Mouse (Mus musculus) neural tube, embryonic 13.5 days (tissue): ENCODE results near the gene Trappc11. TPM values are rescaled to one million over a fixed set of nuclear protein-coding genes. Genes with fewer than 3 reads are reported as not detected.

ENCODE experiments used
- ATAC-seq: fragments of 200-750 bp; cut with Nextera tagmentation; 2 replicates; pipeline ENCODE4 v1.8.0; 2017; ENCODE audit warnings: low read depth, mild to moderate bottlenecking, moderate TSS enrichment, moderate library complexity
- H3K27ac ChIP-seq: fragments of 300-500 bp; sonication (generic); replicated peaks from 2 replicates; pipeline ENCODE4 v1.5.1; 2015; ENCODE audit warnings: moderate library complexity, mild to moderate bottlenecking, inconsistent platforms
- H3K27me3 ChIP-seq: fragments of 300-500 bp; sonication (generic); 2 replicates; pipeline ENCODE4 v1.6.1; 2015; ENCODE audit warnings: mild to moderate bottlenecking, inconsistent platforms
- H3K36me3 ChIP-seq: fragments of 300-500 bp; sonication (generic); 2 replicates; pipeline ENCODE4 v1.6.1; 2015; ENCODE audit warnings: mild to moderate bottlenecking, inconsistent platforms
- H3K4me1 ChIP-seq: fragments of 300-500 bp; sonication (generic); replicated peaks from 2 replicates; pipeline ENCODE4 v1.6.1; 2015; ENCODE audit warnings: inconsistent platforms
- H3K4me2 ChIP-seq: fragments of 300-500 bp; sonication (generic); 2 replicates; pipeline ENCODE4 v1.6.1; 2015; ENCODE audit warnings: inconsistent platforms, mild to moderate bottlenecking, moderate library complexity
- H3K4me3 ChIP-seq: fragments of 300-500 bp; sonication (generic); 2 replicates; pipeline ENCODE4 v1.5.1; 2015; ENCODE audit warnings: mild to moderate bottlenecking, inconsistent platforms
- H3K9ac ChIP-seq: fragments of 300-500 bp; sonication (generic); 2 replicates; pipeline ENCODE4 v1.6.1; 2015; ENCODE audit warnings: moderate library complexity, mild to moderate bottlenecking, inconsistent platforms
- H3K9me3 ChIP-seq: fragments of 300-500 bp; sonication (generic); 2 replicates; pipeline ENCODE4 v1.6.1; 2016; ENCODE audit warnings: inconsistent platforms
- WGBS: fragments of 180-500 bp; shearing (Covaris S2); methylation state at CpG from one replicate; pipeline ENCODE4 v1.1.7; 2015; 5-methylcytosine and 5-hydroxymethylcytosine counted together
- polyA plus RNA-seq: library from polyadenylated mRNA; unstranded; fragments of >200 nt; fragmentation: Nextera tagmentation; extraction: Ambion mirVana; gene quantifications from 2 replicates; pipeline ENCODE4 v1.2.1, GENCODE M21; 2015

Gene Trappc11
- polyA plus RNA-seq, result 40.7 and 43.1 TPM in 2 replicates

DNA sequence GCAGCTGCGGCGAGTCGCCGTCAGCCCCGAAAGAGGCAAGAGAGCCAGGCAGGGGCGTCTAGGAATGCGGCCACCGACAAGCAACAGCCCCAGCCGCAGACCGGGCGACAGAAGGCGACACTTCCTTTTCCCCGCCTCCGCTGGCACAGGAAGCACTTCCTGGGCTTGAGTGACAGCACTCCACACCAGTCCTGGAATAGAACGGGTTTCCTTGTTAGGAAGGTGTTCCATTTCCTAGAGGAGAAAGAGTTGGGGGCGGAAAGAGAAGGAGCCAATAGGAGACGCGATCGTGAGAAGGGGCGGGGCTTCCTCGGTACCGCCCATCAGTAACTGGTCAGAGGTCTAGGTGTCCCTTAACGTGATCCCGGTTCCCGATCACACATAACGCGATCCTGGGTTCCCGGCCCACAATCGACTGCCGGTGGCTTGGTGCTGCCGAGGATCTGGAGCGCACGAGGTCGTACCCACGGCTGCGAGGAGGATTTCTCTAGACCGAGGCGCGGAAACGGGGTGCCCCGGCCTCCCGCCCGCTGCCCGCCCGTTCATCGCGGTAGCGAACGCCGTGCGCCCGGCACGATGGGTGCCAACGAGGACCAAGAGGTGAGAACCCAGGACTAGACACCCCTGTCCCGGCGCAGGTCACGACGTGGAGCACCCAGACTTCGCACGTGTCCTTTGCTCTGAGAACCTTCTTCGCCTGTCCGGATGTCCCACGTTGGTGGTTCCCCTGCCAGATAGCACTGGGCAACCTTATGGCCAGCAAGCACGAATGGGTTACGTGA lies at the start of gene Trappc11, which contains the start of gene Rwdd4a:
Gene Trappc11, minus strand, starts transcription at position 127 of the 782 bp plus-strand sequence.
Gene Rwdd4a, plus strand, starts transcription at position 321 of the 782 bp plus-strand sequence.
- peak within 1 kb of the TSS; percentile 86 for H3K4me2 ChIP-seq
- H3K27ac ChIP-seq, result peak within 1 kb of the TSS; percentile 84
- peaks cover 26% of the 10 kb centered on the region for H3K36me3 ChIP-seq
- H3K9ac ChIP-seq, result peak within 1 kb of the TSS; percentile 91
- peaks cover 39% of the 10 kb centered on the region for H3K4me1 ChIP-seq
- H3K4me3 ChIP-seq, result peak within 1 kb of the TSS; percentile 81
- peak; percentile 100 for ATAC-seq
- under 1% methylated on average over 65 of the region's 65 CpGs for WGBS
- H3K27me3 ChIP-seq, result no peaks in the 10 kb centered on the region
- H3K9me3 ChIP-seq, result no peaks in the 10 kb centered on the region

DNA sequence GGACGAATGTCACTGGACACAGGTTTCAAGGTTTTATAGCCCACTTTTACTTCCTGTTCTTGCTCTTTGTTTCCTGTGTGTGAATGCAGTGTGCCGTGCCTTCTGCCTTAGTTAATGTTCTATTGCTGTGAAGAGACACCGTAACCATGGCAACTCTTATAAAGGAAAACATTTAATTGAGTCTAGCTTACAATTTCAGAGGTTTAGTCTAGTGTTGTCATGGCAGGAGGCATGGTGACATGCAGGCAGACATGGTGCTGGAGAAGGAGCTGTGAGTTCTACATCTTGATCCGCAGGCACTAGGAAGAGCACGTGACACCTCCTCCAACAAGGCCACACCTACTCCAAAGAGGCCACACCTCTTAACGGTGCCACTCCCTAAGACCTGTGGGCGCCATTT lies 48.2 kb upstream of the Trappc11 start:
- no peak overlapping the region for H3K4me2 ChIP-seq
- 70% methylated on average over 7 of the region's 7 CpGs for WGBS
- H3K9me3 ChIP-seq, result 0 out of 2 replicates have a peak, but pooled peaks cover 1% of the 10 kb centered on the region
- no peak overlapping the region for H3K4me3 ChIP-seq
- H3K4me1 ChIP-seq, result no peaks in the 10 kb centered on the region
- no peaks in the 10 kb centered on the region for H3K27me3 ChIP-seq
- H3K27ac ChIP-seq, result no peak overlapping the region
- no peaks in the 10 kb centered on the region for H3K36me3 ChIP-seq
- H3K9ac ChIP-seq, result no peak overlapping the region
- no peak for ATAC-seq

DNA sequence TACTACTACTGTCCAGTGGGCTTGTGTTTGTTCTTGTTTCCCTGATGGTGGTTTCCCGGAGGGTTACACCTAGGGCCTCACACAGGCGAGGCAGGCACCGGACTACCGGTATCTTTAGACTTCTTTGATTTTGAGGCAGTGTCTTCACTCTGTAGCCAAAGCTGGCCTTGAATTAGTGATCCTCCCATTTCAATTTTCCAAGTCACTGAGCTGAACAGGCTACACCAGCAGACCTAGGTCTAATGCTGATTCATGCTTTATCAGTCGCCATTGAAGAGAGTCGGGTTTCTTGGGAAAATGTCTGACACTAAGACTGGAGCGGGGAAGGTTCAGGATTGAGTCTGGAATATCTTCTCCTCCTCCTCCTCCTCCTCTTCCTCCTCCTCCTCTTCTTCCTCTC lies 40.2 kb upstream of the Trappc11 start:
- H3K27me3 ChIP-seq, result no peaks in the 10 kb centered on the region
- no peak overlapping the region for H3K4me2 ChIP-seq
- H3K27ac ChIP-seq, result no peak overlapping the region
- H3K9ac ChIP-seq, result no peak overlapping the region
- 90% methylated on average over 7 of the region's 7 CpGs for WGBS
- no peak overlapping the region for H3K4me3 ChIP-seq
- H3K9me3 ChIP-seq, result peaks cover 8% of the 10 kb centered on the region; the same call in 1 of the 2 replicates
- no peaks in the 10 kb centered on the region for H3K4me1 ChIP-seq
- no peak for ATAC-seq
- H3K36me3 ChIP-seq, result no peaks in the 10 kb centered on the region

DNA sequence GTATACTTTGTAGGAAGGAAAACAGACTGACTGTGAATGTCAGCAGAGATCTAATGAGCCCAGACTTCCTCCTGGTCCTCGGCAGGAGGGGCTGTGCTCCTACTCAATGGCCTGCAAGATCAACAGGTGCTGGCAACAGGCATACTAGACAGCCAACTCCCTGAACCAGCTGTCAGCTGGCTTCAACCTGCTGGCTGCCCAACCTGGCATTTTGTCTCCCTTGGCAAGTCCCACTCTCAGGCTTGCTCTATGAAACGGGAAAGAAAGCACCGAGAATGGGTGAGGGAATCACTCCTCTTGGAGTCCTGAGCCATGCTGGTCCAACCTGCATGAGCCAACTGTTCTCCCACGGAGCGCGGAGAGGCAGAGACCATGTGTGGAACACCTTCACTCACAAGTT lies 36.9 kb upstream of the Trappc11 start:
- no peaks in the 10 kb centered on the region for H3K27me3 ChIP-seq
- H3K4me1 ChIP-seq, result no peaks in the 10 kb centered on the region
- H3K27ac ChIP-seq, result no peak overlapping the region
- no peaks in the 10 kb centered on the region for H3K9me3 ChIP-seq
- no peak overlapping the region for H3K9ac ChIP-seq
- ATAC-seq, result no peak
- H3K36me3 ChIP-seq, result no peaks in the 10 kb centered on the region
- H3K4me2 ChIP-seq, result no peak overlapping the region
- WGBS, result 90% methylated on average over 6 of the region's 6 CpGs
- no peak overlapping the region for H3K4me3 ChIP-seq

DNA sequence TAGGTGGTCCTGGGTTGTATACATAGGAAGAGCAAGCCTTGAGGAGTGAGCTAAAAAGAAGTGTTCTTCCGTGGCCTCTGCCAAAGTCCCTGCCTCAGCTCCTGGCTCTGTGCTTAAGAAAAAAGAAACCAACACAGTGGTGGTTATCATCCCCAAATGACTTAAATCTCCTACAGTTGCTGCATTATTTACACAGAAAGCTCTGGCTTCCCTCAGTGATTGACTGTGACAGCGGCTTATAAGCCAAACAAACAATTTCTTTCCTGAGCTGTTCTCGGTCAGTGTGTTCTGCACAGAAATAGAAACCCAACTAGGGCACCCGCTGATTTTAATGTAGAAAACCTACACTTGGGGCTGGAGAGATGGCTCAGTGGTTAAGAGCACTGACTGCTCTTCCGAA lies 34.8 kb upstream of the Trappc11 start:
- H3K4me2 ChIP-seq, result no peak overlapping the region
- WGBS, result 85% methylated on average over 5 of the region's 5 CpGs
- H3K27ac ChIP-seq, result no peak overlapping the region
- no peak overlapping the region for H3K9ac ChIP-seq
- H3K4me1 ChIP-seq, result no peaks in the 10 kb centered on the region
- H3K4me3 ChIP-seq, result no peak overlapping the region
- no peaks in the 10 kb centered on the region for H3K9me3 ChIP-seq
- no peaks in the 10 kb centered on the region for H3K27me3 ChIP-seq
- H3K36me3 ChIP-seq, result no peaks in the 10 kb centered on the region
- ATAC-seq, result no peak

DNA sequence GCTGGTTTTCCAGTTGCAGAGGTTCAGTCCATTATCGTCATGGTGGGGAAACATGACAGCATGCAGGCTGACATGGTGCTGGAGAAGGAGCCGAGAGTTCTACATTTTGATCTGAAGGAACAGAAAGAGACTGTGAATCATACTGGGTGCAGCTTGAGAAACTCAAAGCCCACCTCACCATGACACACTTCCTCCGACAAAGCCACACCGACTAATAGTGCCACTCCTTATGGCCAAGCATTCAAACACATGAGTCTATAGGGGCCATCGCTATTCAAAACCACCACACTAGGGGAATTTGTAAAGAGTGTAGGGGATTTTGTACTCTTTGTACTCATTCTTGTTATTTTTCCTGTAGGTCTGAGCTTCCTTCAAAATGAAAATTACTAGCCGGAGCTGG lies 33.3 kb upstream of the Trappc11 start:
- Histone ChIP-seq H3K36me3 (no peaks in the 10 kb centered on the region), H3K27ac (no peak overlapping the region), H3K9ac (no peak overlapping the region), H3K4me3 (no peak overlapping the region), H3K9me3 (no peaks in the 10 kb centered on the region), H3K4me1 (no peaks in the 10 kb centered on the region), H3K4me2 (no peak overlapping the region), H3K27me3 (no peaks in the 10 kb centered on the region)
- ATAC-seq, result no peak
- 94% methylated on average over 6 of the region's 6 CpGs for WGBS

DNA sequence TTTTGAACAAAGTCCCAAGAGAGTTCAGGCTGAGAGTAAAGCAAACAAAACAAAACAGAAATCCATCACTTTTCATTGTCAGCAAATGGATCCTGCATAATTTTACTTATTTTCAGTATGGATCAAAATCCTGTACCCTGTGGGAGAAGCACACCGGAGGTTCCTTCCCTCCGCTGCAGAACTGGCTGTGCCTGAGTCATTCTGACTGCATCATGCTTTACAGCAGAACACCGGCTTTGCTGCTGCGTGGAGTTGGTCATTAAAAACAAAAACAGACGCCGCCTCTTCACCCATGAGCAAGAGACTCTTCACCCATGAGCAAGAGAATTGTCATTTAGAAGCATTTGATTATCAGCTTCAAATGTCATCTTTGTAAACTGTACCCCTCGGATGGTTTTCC lies 27.5 kb upstream of the Trappc11 start:
- H3K9me3 ChIP-seq, result no peaks in the 10 kb centered on the region
- no peaks in the 10 kb centered on the region for H3K36me3 ChIP-seq
- H3K4me1 ChIP-seq, result no peaks in the 10 kb centered on the region
- H3K4me2 ChIP-seq, result no peak overlapping the region
- no peak overlapping the region for H3K9ac ChIP-seq
- H3K4me3 ChIP-seq, result no peak overlapping the region
- H3K27ac ChIP-seq, result no peak overlapping the region
- 89% methylated on average over 7 of the region's 7 CpGs for WGBS
- no peak for ATAC-seq
- no peaks in the 10 kb centered on the region for H3K27me3 ChIP-seq

DNA sequence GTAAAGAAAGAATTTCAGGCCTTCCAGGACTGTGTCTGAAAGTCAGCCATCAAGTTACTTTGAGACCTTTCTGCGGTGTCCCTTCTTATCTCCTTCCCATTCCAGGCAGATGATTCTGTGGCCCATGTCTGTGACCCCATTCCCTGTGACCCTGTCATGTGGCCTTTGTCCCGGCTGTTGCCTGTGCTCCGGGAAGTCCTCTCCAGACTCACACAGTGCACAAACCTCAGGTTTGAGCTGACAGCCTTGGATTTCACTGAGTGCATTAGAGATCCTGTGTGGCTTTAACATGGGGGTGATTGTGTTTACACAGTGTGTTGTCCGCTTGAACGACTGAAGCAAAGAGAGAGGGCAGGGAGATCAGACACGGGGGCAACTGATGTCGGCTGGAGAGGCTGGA lies 25.0 kb upstream of the Trappc11 start:
- Histone ChIP-seq H3K9me3 (0 out of 2 replicates have a peak, but pooled peaks cover 3% of the 10 kb centered on the region), H3K9ac (no peak overlapping the region), H3K4me2 (no peak overlapping the region), H3K4me3 (no peak overlapping the region), H3K27ac (no peak overlapping the region), H3K4me1 (no peaks in the 10 kb centered on the region), H3K36me3 (peaks cover 8% of the 10 kb centered on the region), H3K27me3 (no peaks in the 10 kb centered on the region)
- ATAC-seq, result no peak
- WGBS, result 58% methylated on average over 7 of the region's 7 CpGs

DNA sequence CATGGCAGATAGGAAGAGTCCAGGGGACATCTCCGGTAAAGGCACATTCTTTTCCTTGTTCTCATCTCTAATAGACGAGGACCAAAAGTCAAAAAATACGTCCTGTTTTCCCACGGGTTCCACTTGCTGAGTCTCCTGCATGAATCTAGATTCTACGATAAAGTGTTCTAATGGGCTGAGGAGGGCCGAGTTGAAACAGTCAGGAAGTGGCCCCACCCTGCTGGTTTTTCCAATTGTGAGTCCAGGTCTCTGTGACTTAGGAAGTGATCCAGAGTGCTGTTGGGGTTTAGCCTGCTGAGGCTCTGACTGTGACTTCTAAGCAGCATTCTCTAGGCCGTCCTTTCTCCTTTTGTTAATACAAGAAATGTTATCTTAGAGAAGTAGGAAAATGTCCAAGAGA lies 23.2 kb upstream of the Trappc11 start:
- Histone ChIP-seq H3K9me3 (0 out of 2 replicates have a peak, but pooled peaks cover 6% of the 10 kb centered on the region), H3K4me1 (no peaks in the 10 kb centered on the region), H3K4me2 (no peak overlapping the region), H3K4me3 (no peak overlapping the region), H3K9ac (no peak overlapping the region), H3K27me3 (no peaks in the 10 kb centered on the region), H3K36me3 (peaks cover 16% of the 10 kb centered on the region), H3K27ac (no peak overlapping the region)
- WGBS, result 82% methylated on average over 7 of the region's 7 CpGs
- ATAC-seq, result no peak

DNA sequence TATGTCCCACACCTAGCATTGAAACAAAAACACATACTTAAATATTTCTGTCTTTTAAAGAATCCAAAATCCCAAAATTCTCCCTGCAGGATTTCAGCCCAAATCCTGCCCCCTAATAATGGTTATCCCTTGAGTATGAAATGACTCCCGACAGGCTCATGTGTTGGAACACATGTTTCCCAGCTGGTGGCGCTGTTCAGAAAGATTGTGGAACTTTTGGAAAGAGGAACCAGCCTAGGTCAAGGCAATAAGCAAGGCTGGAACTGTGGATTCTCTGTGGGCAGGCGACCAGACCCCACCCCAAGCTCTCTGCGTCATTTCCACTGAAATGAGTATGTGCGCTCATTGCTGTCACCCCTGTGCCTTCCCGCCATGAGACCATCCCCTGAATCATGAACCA lies 20.3 kb upstream of the Trappc11 start:
- Histone ChIP-seq H3K4me1 (no peaks in the 10 kb centered on the region), H3K4me3 (no peak overlapping the region), H3K27me3 (no peaks in the 10 kb centered on the region), H3K4me2 (no peak overlapping the region), H3K9me3 (0 out of 2 replicates have a peak, but pooled peaks cover 6% of the 10 kb centered on the region), H3K9ac (no peak overlapping the region), H3K27ac (no peak overlapping the region), H3K36me3 (peaks cover 43% of the 10 kb centered on the region)
- no peak for ATAC-seq
- 86% methylated on average over 6 of the region's 6 CpGs for WGBS

DNA sequence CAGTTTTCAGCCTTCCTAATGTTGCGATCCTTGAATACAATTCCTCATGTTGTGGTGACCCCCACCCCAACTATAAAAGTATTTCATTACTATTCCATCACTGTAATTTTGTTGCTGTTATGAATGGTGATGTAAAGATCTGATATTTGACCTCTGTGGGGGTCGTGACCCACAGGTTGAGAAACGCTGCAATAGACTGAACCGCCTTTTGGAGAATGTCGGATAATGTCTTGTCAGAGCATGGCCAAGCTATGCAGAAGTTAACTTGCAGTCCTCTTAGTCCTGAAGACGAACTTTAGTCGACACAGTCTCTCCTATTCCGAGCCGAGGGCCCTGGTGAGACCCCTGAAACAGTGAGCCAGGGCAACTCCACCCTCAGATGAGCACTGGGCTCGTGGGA lies 13.8 kb upstream of the Trappc11 start:
- Histone ChIP-seq H3K4me3 (no peak overlapping the region), H3K27ac (no peak overlapping the region), H3K9ac (no peak overlapping the region), H3K4me1 (no peaks in the 10 kb centered on the region), H3K27me3 (no peaks in the 10 kb centered on the region), H3K36me3 (peaks cover 92% of the 10 kb centered on the region), H3K9me3 (no peaks in the 10 kb centered on the region), H3K4me2 (no peak overlapping the region)
- WGBS, result 95% methylated on average over 10 of the region's 10 CpGs
- ATAC-seq, result no peak

DNA sequence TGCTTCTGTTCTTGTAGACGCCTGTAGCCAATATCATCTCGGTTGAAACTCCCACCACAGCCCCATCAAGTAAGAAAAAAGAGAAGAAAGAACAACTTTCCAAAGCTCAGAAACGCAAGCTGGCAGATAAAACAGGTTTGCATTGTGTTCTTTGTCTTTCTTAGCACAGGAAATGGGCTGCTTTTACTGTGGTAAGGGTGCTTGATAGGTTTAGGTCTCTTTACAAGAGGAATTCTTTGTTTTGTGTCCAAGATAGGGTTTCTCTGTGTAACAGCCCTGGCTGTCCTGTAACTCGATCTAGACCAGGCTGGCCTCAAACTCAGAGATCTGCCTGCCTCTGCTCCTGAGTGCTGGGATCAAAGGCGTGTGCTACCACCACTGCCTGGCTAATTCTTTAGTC lies 10.8 kb upstream of the Trappc11 start:
- no peaks in the 10 kb centered on the region for H3K27me3 ChIP-seq
- no peaks in the 10 kb centered on the region for H3K4me1 ChIP-seq
- no peak overlapping the region for H3K9ac ChIP-seq
- no peak overlapping the region for H3K27ac ChIP-seq
- WGBS, result 97% methylated on average over 5 of the region's 5 CpGs
- no peak for ATAC-seq
- H3K4me2 ChIP-seq, result no peak overlapping the region
- H3K36me3 ChIP-seq, result peaks cover 83% of the 10 kb centered on the region
- no peaks in the 10 kb centered on the region for H3K9me3 ChIP-seq
- H3K4me3 ChIP-seq, result no peak overlapping the region

DNA sequence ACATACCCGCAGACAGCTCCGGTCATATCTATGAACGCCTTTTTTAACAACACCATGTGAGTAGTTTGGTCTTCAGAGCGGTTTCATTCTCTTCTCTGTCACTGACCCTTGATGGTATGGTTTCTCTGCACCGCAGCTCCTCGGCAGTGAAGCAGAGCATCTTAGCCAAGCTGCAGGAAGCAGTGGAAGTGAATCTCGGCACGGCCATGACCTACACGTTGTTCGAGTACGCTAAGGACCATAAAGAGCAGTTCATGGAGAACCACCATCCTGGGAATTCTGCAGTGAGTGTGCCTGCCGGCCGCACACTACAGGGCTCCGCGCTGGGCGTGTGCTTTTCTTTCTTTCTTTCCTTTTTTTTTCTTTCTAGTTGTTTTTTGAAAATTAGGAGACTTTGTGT lies 9.5 kb upstream of the Trappc11 start:
- Histone ChIP-seq H3K4me3 (no peak overlapping the region), H3K4me1 (no peaks in the 10 kb centered on the region), H3K9ac (no peak overlapping the region), H3K27me3 (no peaks in the 10 kb centered on the region), H3K9me3 (no peaks in the 10 kb centered on the region), H3K36me3 (peaks cover 83% of the 10 kb centered on the region), H3K4me2 (no peak overlapping the region), H3K27ac (no peak overlapping the region)
- no peak for ATAC-seq
- WGBS, result 92% methylated on average over 16 of the region's 16 CpGs
